Mouse (Mus musculus) midbrain, postnatal 0 days (tissue): ENCODE results near the gene Gm14597. TPM values are rescaled to one million over a fixed set of nuclear protein-coding genes. Genes with fewer than 3 reads are reported as not detected.
"Not testable (repeated sequence)": the region's sequence is repeated elsewhere in the genome, so short reads cannot be mapped to it uniquely, and the experiment has no call there.

Experiments
- ATAC-seq: fragments of 200-750 bp; cut with Nextera tagmentation; 2 replicates; pipeline ENCODE4 v1.8.0; 2017; ENCODE audit warnings: moderate number of reproducible peaks, mild to moderate bottlenecking, moderate TSS enrichment, moderate library complexity; ENCODE audit not compliant: low FRiP score
- DNase-seq: peaks from one replicate; pipeline ENCODE4 v3.0.0-alpha.2; 2015; ENCODE audit warnings: low spot score
- H3K27ac ChIP-seq: fragments of 300-500 bp; sonication (generic); 2 replicates; pipeline ENCODE4 v1.5.1; 2014; ENCODE audit warnings: low read depth, mild to moderate bottlenecking, low read length, mixed read lengths
- H3K27me3 ChIP-seq: fragments of 300-500 bp; sonication (generic); 2 replicates; pipeline ENCODE4 v1.6.1; 2014; ENCODE audit warnings: low read length, control low read depth, mixed read lengths; ENCODE audit not compliant: insufficient read depth
- H3K36me3 ChIP-seq: fragments of 300-500 bp; sonication (generic); 2 replicates; pipeline ENCODE4 v1.6.1; 2014; ENCODE audit warnings: low read length, control low read depth, mixed read lengths; ENCODE audit not compliant: insufficient read depth
- H3K4me1 ChIP-seq: fragments of 300-500 bp; sonication (generic); 2 replicates; pipeline ENCODE4 v1.6.1; 2014; ENCODE audit warnings: mild to moderate bottlenecking, control low read depth, antibody characterized with exemption, low read length, mixed read lengths; ENCODE audit not compliant: insufficient read depth
- H3K4me2 ChIP-seq: fragments of 300-500 bp; sonication (generic); 2 replicates; pipeline ENCODE4 v1.6.1; 2014; ENCODE audit warnings: low read depth, mild to moderate bottlenecking, low read length, mixed read lengths; ENCODE audit not compliant: poor library complexity, severe bottlenecking
- H3K4me3 ChIP-seq: fragments of 300-500 bp; sonication (generic); 2 replicates; pipeline ENCODE4 v1.5.1; 2014; ENCODE audit warnings: low read depth, mild to moderate bottlenecking, low read length, moderate library complexity
- H3K9ac ChIP-seq: fragments of 300-500 bp; sonication (generic); replicated peaks from 2 replicates; pipeline ENCODE4 v1.6.1; 2014; ENCODE audit warnings: mild to moderate bottlenecking, low read length, moderate library complexity, mixed read lengths; ENCODE audit not compliant: poor library complexity, severe bottlenecking
- H3K9me3 ChIP-seq: fragments of 300-500 bp; sonication (generic); 2 replicates; pipeline ENCODE4 v1.6.1; 2016; ENCODE audit warnings: low read length, control low read depth
- CTCF ChIP-seq: IDR thresholded peaks from 2 replicates; pipeline ENCODE4 v1.5.1; 2016; ENCODE audit warnings: antibody characterized with exemption, mild to moderate bottlenecking
- WGBS: fragments of 180-500 bp; shearing (Covaris S2); extraction: QIAGEN DNeasy Blood & Tissue Kit; methylation state at CpG from one replicate; pipeline ENCODE4 v1.1.7; 2014; 5-methylcytosine and 5-hydroxymethylcytosine counted together
- polyA plus RNA-seq: library from polyadenylated mRNA; unstranded; fragments of >200 nt; fragmentation: Nextera tagmentation; extraction: Ambion mirVana; gene quantifications from 2 replicates; pipeline ENCODE4 v1.2.1, GENCODE M21; 2015
- total RNA-seq: library from RNA; depleted of rRNA; stranded (reverse); fragments of >200 nt; gene quantifications from 2 replicates; pipeline ENCODE4 v1.2.3, GENCODE M21; 2014

The Gm14597 gene
- total and polyA plus RNA-seq, 2 experiments from 2014 or later = not detected

DNA sequence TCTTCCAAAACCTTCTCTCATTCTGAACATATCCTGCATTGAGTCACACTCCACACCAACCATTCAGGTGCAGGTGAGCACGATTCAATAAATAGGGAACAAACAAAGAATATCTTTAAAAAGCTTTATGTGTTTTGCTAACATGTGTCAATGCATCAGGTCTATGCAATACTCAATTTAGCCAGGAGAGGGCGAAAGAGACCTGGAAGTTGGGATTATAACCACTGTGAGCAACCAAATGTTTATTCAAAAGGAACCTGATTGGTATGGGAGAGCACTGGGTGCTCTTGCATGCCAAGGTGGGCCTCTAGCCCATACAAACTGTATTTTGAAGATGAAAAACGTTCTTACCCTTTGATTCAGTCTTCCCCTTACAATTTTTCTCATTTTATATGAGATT is 1.8 kb upstream of the Gm14597 start:
- no peak for ATAC-seq

GRCm38 (mm10) chrX:53608122-53608813 is 511 bp downstream of the Gm14597 start:
- no peaks in the 10 kb centered on the region for H3K27me3 ChIP-seq
- peak overlapping the region; percentile 57 for H3K4me2 ChIP-seq
- peak overlapping the region; percentile 87 for H3K27ac ChIP-seq
- H3K4me3 ChIP-seq = peak overlapping the region; percentile 43
- no peaks in the 10 kb centered on the region for H3K4me1 ChIP-seq
- no peaks in the 10 kb centered on the region for H3K36me3 ChIP-seq
- DNase-seq (peak; percentile 24), ATAC-seq (peak; percentile 53)
- H3K9me3 ChIP-seq = no peaks in the 10 kb centered on the region
- 18% methylated on average over 17 of the region's 18 CpGs for WGBS
- no peak for TF ChIP-seq CTCF
- H3K9ac ChIP-seq = peak overlapping the region; percentile 67

More for the DNA sequence above, 1.8 kb upstream of the Gm14597 start:
- no peak overlapping the region for H3K4me3 ChIP-seq
- WGBS = 4% methylated on average over 3 of the region's 3 CpGs
- peak; percentile 78 for TF ChIP-seq CTCF
- H3K4me2 ChIP-seq = no peak overlapping the region
- no peaks in the 10 kb centered on the region for H3K27me3 ChIP-seq
- H3K36me3 ChIP-seq = no peaks in the 10 kb centered on the region
- no peaks in the 10 kb centered on the region for H3K4me1 ChIP-seq
- peak; percentile 78 for DNase-seq
- no peaks in the 10 kb centered on the region for H3K9me3 ChIP-seq
- no peak overlapping the region for H3K9ac ChIP-seq
- H3K27ac ChIP-seq = no peak overlapping the region

DNA sequence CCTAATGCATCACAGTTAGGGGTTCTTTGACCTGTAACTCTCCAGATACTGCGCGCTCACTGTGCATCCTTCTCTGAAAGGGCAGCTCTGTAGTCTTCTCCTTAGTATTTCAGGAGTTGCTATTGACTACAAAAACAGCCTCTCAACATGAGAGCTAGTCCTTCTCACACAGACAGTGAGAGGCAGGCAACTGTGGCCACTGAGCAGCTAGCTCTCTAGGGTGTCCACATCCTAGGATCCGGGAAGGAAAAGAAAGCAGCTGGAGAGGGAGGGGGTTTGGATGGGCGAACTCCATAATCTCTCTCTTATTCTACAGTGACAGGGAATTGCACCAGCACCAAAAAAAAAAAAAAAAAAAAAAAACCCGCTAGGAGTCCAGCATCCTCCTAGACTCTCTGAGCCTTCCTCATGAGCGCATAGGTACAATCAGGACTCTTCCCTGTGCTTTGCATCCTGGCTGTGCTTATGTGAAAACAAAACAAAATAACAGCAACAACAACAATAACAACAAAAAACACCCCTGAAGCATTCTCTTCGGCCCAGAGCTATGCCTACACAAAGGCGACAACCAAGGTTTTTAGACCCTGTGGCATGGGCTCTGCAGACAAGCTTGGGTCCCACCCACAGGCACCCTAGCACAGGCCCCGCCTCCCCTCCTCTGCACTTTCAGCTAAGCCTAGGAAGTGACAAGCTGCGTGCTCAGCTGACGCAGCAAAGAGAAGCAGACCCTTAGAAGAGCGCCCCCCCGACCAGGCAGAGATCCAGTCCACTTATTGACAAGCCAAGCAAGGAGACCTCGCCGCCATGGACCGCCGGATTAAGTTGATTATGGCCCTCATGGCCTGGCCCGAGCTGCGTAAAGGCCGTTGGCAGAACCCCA is 1.3 kb downstream of the Gm14597 start, which contains the start of gene Rtl8c:
Rtl8c (plus strand) TSS at position 791 of the 880 bp plus-strand sequence.
- Histone ChIP-seq H3K9me3 (no peaks in the 10 kb centered on the region), H3K36me3 (no peaks in the 10 kb centered on the region), H3K27ac (peak within 1 kb of the TSS; percentile 87), H3K4me1 (no peaks in the 10 kb centered on the region), H3K4me3 (peak within 1 kb of the TSS; percentile 43), H3K4me2 (peak within 1 kb of the TSS; percentile 57), H3K27me3 (no peaks in the 10 kb centered on the region), H3K9ac (peak within 1 kb of the TSS; percentile 67)
- peak; percentile 95 for ATAC-seq
- peak; percentile 46 for TF ChIP-seq CTCF
- peak; percentile 88 for DNase-seq
- WGBS = 20% methylated on average over 19 of the region's 20 CpGs

DNA sequence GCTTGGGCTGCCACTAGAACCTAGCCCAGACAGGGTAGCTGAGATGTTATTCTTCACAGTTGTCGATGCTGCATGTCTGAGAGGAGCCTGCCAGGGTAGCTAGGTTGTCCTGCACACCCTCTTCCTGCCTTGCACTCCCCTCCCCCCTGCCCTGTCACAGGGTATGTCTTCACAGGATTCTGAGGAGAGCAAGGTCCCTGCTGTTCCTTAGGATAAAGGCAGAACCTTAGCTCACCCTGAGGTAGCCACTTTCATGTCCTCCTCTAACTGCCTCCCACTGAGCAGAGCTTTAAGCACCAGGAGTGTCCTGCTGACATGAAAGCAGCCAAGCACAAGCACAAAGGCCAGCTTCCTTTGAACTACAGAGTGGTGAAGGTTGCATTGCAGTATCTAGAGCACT is 2.6 kb downstream of the Gm14597 start:
- H3K4me2 ChIP-seq, H3K9ac ChIP-seq, H3K4me1 ChIP-seq, H3K27ac ChIP-seq, ATAC-seq, H3K27me3 ChIP-seq, DNase-seq, H3K4me3 ChIP-seq, H3K36me3 ChIP-seq, H3K9me3 ChIP-seq: not testable (repeated sequence)
- 19% methylated on average over 1 of the region's 1 CpGs for WGBS

GRCm38 (mm10) chrX:53599993-53600392 is 8.8 kb downstream of the Gm14597 start:
- not testable (repeated sequence) for ATAC-seq, H3K36me3 ChIP-seq, H3K4me2 ChIP-seq, H3K9me3 ChIP-seq, DNase-seq, H3K9ac ChIP-seq, H3K27me3 ChIP-seq, H3K4me3 ChIP-seq, H3K27ac ChIP-seq, H3K4me1 ChIP-seq
- peak; percentile 62 for TF ChIP-seq CTCF
- 0% methylated on average over 1 of the region's 2 CpGs for WGBS

DNA sequence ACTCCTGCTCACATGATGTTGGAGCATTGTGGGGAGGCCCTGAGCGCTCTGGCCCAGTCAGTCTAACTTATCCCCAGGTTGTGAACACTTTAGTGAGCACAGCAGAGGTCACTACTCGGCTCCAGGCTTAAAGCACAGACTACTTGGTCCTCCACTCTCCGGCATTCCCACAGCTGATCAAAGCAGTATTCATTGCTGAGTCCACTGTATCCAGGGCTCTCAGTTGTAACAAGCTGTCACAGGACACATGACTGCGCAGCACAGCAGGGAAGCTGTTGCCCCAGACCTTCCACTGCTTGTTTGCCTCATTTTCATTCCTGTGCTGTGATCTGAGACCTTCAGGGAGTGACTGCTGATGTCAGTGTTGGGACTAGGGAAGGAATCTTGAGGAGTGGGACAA is 25.4 kb downstream of the Gm14597 start:
- not testable (repeated sequence) for H3K4me3 ChIP-seq, H3K4me2 ChIP-seq, H3K27me3 ChIP-seq, H3K9ac ChIP-seq, H3K9me3 ChIP-seq, H3K36me3 ChIP-seq, H3K27ac ChIP-seq, DNase-seq, H3K4me1 ChIP-seq
- 19% methylated on average over 2 of the region's 4 CpGs for WGBS
- peak; percentile 54; the same call in 1 of the 2 replicates for ATAC-seq

- not testable (repeated sequence) for ATAC-seq, H3K4me3 ChIP-seq, DNase-seq, H3K27ac ChIP-seq, H3K27me3 ChIP-seq, H3K4me1 ChIP-seq, H3K4me2 ChIP-seq, H3K9ac ChIP-seq, H3K36me3 ChIP-seq, H3K9me3 ChIP-seq
- WGBS = 86% methylated on average over 2 of the region's 4 CpGs
Observed at GRCm38 (mm10) chrX:53581407-53581806, 27.4 kb downstream of the Gm14597 start.
